27 mouse cellular contexts compared by ENCODE assay signal in genomic region chr16:80202811-80203210, GRCm38 (mm10).
DNase-seq lines count a peak whose midpoint lies in the region; ATAC-seq and TF ChIP-seq lines count a peak whose summit lies in the region.
"Had no signal": no experiment of that assay in that cellular context is flagged by ENCODE, and none has a peak within 500 bp of the region (broad histone marks: within the 10 kb centered on the region; RNA-seq: fewer than 3 reads in every experiment).

No protein-coding gene starts in this region.

- no peaks in the 10 kb centered on the region for H3K4me1 ChIP-seq in forebrain, embryonic 13.5 days
- H3K4me1 ChIP-seq in forebrain, embryonic 11.5 days (replicated peaks; ENCODE audit: control insufficient read depth, insufficient read depth, low read length) = no peaks in the 10 kb centered on the region
- H3K4me1 ChIP-seq in forebrain, embryonic 16.5 days (replicated peaks; ENCODE audit: control insufficient read depth, insufficient read depth, low read length) = no peaks in the 10 kb centered on the region
- H3K4me1 ChIP-seq in forebrain, embryonic 10.5 days = no peaks in the 10 kb centered on the region
- H3K4me1 ChIP-seq: embryonic facial prominence, embryonic 13.5 days; embryonic facial prominence, embryonic 15.5 days had no signal

- H3K27ac ChIP-seq in forebrain, embryonic 13.5 days = no peak overlapping the region
- H3K27ac ChIP-seq in forebrain, embryonic 11.5 days (ENCODE audit: low read depth, low read length) = no peak overlapping the region
- no peak overlapping the region for H3K27ac ChIP-seq in forebrain, embryonic 16.5 days (ENCODE audit: low read length)
- H3K27ac ChIP-seq in forebrain, embryonic 10.5 days = no peak overlapping the region
- no peak overlapping the region for H3K27ac ChIP-seq in layer of hippocampus, adult 2 months
- H3K27ac ChIP-seq: embryonic facial prominence, embryonic 13.5 days; embryonic facial prominence, embryonic 15.5 days had no signal

- TF ChIP-seq CTCF in layer of hippocampus, adult 2 months (conservative IDR thresholded peaks at IDR 0.05) = no peak

- H3K4me2 ChIP-seq in forebrain, embryonic 13.5 days = no peak overlapping the region
- no peak overlapping the region for H3K4me2 ChIP-seq in forebrain, embryonic 11.5 days (ENCODE audit: low read depth, low read length, severe bottlenecking)
- no peak overlapping the region for H3K4me2 ChIP-seq in forebrain, embryonic 16.5 days (ENCODE audit: low read length)
- H3K4me2 ChIP-seq: embryonic facial prominence, embryonic 13.5 days; embryonic facial prominence, embryonic 15.5 days had no signal

- 83% methylated on average over 3 of the region's 3 CpGs for WGBS in forebrain, embryonic 13.5 days
- WGBS in forebrain, embryonic 11.5 days = 88% methylated on average over 3 of the region's 3 CpGs
- 78% methylated on average over 3 of the region's 3 CpGs for WGBS in forebrain, embryonic 16.5 days
- WGBS in forebrain, embryonic 10.5 days = 90% methylated on average over 3 of the region's 3 CpGs

- H3K27me3 ChIP-seq in forebrain, embryonic 13.5 days = no peaks in the 10 kb centered on the region
- no peaks in the 10 kb centered on the region for H3K27me3 ChIP-seq in forebrain, embryonic 11.5 days (ENCODE audit: control insufficient read depth, insufficient read depth, low read length)
- no peaks in the 10 kb centered on the region for H3K27me3 ChIP-seq in forebrain, embryonic 16.5 days (replicated peaks; ENCODE audit: control insufficient read depth, insufficient read depth, low read length)
- H3K27me3 ChIP-seq in forebrain, embryonic 10.5 days (ENCODE audit: poor library complexity, severe bottlenecking) = no peaks in the 10 kb centered on the region
- H3K27me3 ChIP-seq: CH12.LX; embryonic facial prominence, embryonic 13.5 days; embryonic facial prominence, embryonic 15.5 days; Patski had no signal

- no peak for DNase-seq in forebrain, embryonic 11.5 days (ENCODE audit: low spot score)
- DNase-seq in forebrain, embryonic 10.5 days (ENCODE audit: extremely low spot score, low spot score) = no peak
- peak; percentile 12 to 22 for DNase-seq in layer of hippocampus, adult 2 months (ENCODE audit: low spot score in 2 of 2)
- no peak for DNase-seq in layer of hippocampus, postnatal 10 days (ENCODE audit: low spot score in 2 of 2)
- peak; percentile 36 for DNase-seq in brain, embryonic 18.5 days (ENCODE audit: low read depth, low spot score)
- no peak for DNase-seq in gastrocnemius, adult 18-20 months (ENCODE audit: low spot score)
- DNase-seq: adrenal gland, adult 8-10 months; adrenal gland, postnatal 14 days; adrenal gland, postnatal 36 days; B cell, adult 2 months; cerebellum, adult 11 months; cerebellum, adult 18-20 months; cerebellum, adult 8-10 months; cerebellum, adult 9-11 months; cerebellum, postnatal 14 days; cerebellum, postnatal 36 days; embryo, embryonic 11 days had no signal

- H3K4me3 ChIP-seq in forebrain, embryonic 13.5 days = no peak overlapping the region
- no peak overlapping the region for H3K4me3 ChIP-seq in forebrain, embryonic 11.5 days (ENCODE audit: low read depth, low read length)
- H3K4me3 ChIP-seq in forebrain, embryonic 16.5 days (replicated peaks; ENCODE audit: low read length) = no peak overlapping the region
- no peak overlapping the region for H3K4me3 ChIP-seq in forebrain, embryonic 10.5 days
- no peak overlapping the region for H3K4me3 ChIP-seq in layer of hippocampus, adult 2 months
- H3K4me3 ChIP-seq: embryonic facial prominence, embryonic 13.5 days; embryonic facial prominence, embryonic 15.5 days; erythroblast, embryonic 14.5 days had no signal

- H3K36me3 ChIP-seq in forebrain, embryonic 13.5 days (ENCODE audit: poor library complexity, severe bottlenecking) = no peaks in the 10 kb centered on the region
- H3K36me3 ChIP-seq in forebrain, embryonic 11.5 days (ENCODE audit: control insufficient read depth, insufficient read depth, low read length) = no peaks in the 10 kb centered on the region
- no peaks in the 10 kb centered on the region for H3K36me3 ChIP-seq in forebrain, embryonic 16.5 days (ENCODE audit: control insufficient read depth, insufficient read depth)
- no peaks in the 10 kb centered on the region for H3K36me3 ChIP-seq in forebrain, embryonic 10.5 days (replicated peaks)
- H3K36me3 ChIP-seq: embryonic facial prominence, embryonic 13.5 days; embryonic facial prominence, embryonic 15.5 days; G1E had no signal

- ATAC-seq in forebrain, embryonic 13.5 days = peak; percentile 53; the same call in 1 of the 2 replicates
- ATAC-seq in forebrain, embryonic 11.5 days (replicated peaks; ENCODE audit: low FRiP score) = no peak
- ATAC-seq in forebrain, embryonic 16.5 days = peak; percentile 83
- ATAC-seq: activated CD4-positive, CD25-positive, alpha-beta regulatory T cell, adult 4 months; CD4-positive, CD25-positive, alpha-beta regulatory T cell, adult 4 months; Patski had no signal

- no peak overlapping the region for H3K9ac ChIP-seq in forebrain, embryonic 13.5 days
- no peak overlapping the region for H3K9ac ChIP-seq in forebrain, embryonic 11.5 days (ENCODE audit: low read length)
- no peak overlapping the region for H3K9ac ChIP-seq in forebrain, embryonic 16.5 days (replicated peaks; ENCODE audit: low read depth, low read length)
- H3K9ac ChIP-seq: embryonic facial prominence, embryonic 13.5 days; embryonic facial prominence, embryonic 15.5 days had no signal

- H3K9me3 ChIP-seq in forebrain, embryonic 13.5 days (replicated peaks) = no peaks in the 10 kb centered on the region
- no peaks in the 10 kb centered on the region for H3K9me3 ChIP-seq in forebrain, embryonic 11.5 days (ENCODE audit: control insufficient read depth, low read length)
- 0 out of 2 replicates have a peak, but pooled peaks cover 2% of the 10 kb centered on the region for H3K9me3 ChIP-seq in forebrain, embryonic 16.5 days (ENCODE audit: control insufficient read depth, low read length)
- H3K9me3 ChIP-seq in forebrain, embryonic 10.5 days = no peaks in the 10 kb centered on the region
- H3K9me3 ChIP-seq: embryonic facial prominence, embryonic 13.5 days; embryonic facial prominence, embryonic 15.5 days; G1E had no signal

Comparison
In these comparisons a context has a peak if more than half of its experiments do, and no peak if none do; other contexts are left out.
1. DNase-seq: peak in layer of hippocampus, adult 2 months (2 of 2) and brain, embryonic 18.5 days (single experiment); none in forebrain, embryonic 11.5 days (single experiment), forebrain, embryonic 10.5 days (single experiment), layer of hippocampus, postnatal 10 days (0 of 2) and gastrocnemius, adult 18-20 months (single experiment).